Mouse (Mus musculus) hindbrain, embryonic 10.5 days (tissue): ENCODE results near the gene Mark4. TPM values are rescaled to one million over a fixed set of nuclear protein-coding genes. Genes with fewer than 3 reads are reported as not detected.

Experiments
- DNase-seq: peaks from one replicate; pipeline ENCODE4 v3.0.0-alpha.2; 2017; ENCODE audit warnings: low spot score
- H3K27ac ChIP-seq: fragments of 300-500 bp; sonication (generic); 2 replicates; pipeline ENCODE4 v1.5.1; 2016; ENCODE audit warnings: mild to moderate bottlenecking, moderate library complexity
- H3K27me3 ChIP-seq: fragments of 300-500 bp; sonication (generic); 2 replicates; pipeline ENCODE4 v1.6.1; 2016; ENCODE audit warnings: mild to moderate bottlenecking; ENCODE audit not compliant: poor library complexity, insufficient read depth, severe bottlenecking
- H3K36me3 ChIP-seq: fragments of 300-500 bp; sonication (generic); 2 replicates; pipeline ENCODE4 v1.6.1; 2016; ENCODE audit warnings: mild to moderate bottlenecking, moderate library complexity
- H3K4me1 ChIP-seq: fragments of 300-500 bp; sonication (generic); replicated peaks from 2 replicates; pipeline ENCODE4 v1.6.1; 2016; ENCODE audit warnings: mild to moderate bottlenecking
- H3K4me3 ChIP-seq: fragments of 300-500 bp; sonication (generic); 2 replicates; pipeline ENCODE4 v1.5.1; 2016; ENCODE audit warnings: mild to moderate bottlenecking, moderate library complexity
- H3K9me3 ChIP-seq: fragments of 300-500 bp; sonication (generic); 2 replicates; pipeline ENCODE4 v1.6.1; 2016; ENCODE audit warnings: mild to moderate bottlenecking, moderate library complexity
- WGBS: fragments of 180-500 bp; shearing (Covaris S2); methylation state at CpG from one replicate; pipeline ENCODE4 v1.1.7; 2016; 5-methylcytosine and 5-hydroxymethylcytosine counted together
- polyA plus RNA-seq: library from polyadenylated mRNA; unstranded; fragments of >200 nt; fragmentation: Nextera tagmentation; extraction: Ambion mirVana; gene quantifications from 2 replicates; pipeline ENCODE4 v1.2.1, GENCODE M21; 2016

The Mark4 gene
- polyA plus RNA-seq = 9.3 and 13.6 TPM in 2 replicates

- Histone ChIP-seq H3K4me1 (peaks cover 52% of the 10 kb centered on the region), H3K9me3 (no peaks in the 10 kb centered on the region), H3K27ac (peak within 1 kb of the TSS; percentile 94), H3K4me3 (peak within 1 kb of the TSS; percentile 99), H3K27me3 (peaks cover 14% of the 10 kb centered on the region), H3K36me3 (peaks cover 30% of the 10 kb centered on the region)
- WGBS = 2% methylated on average over 42 of the region's 42 CpGs
- peak; percentile 90 for DNase-seq
These were observed at the start of gene Mark4 for GRCm38 (mm10) chr7:19458591-19459111. Gene Mark4, minus strand, starts transcription at chr7:19458821.

- WGBS = 4% methylated on average over 18 of the region's 18 CpGs
- H3K27me3 ChIP-seq = no peaks in the 10 kb centered on the region
- H3K36me3 ChIP-seq = no peaks in the 10 kb centered on the region
- H3K4me3 ChIP-seq = peak overlapping the region; percentile 87
- no peaks in the 10 kb centered on the region for H3K9me3 ChIP-seq
- peak overlapping the region; percentile 95 for H3K27ac ChIP-seq
- no peak for DNase-seq
- peaks cover 43% of the 10 kb centered on the region for H3K4me1 ChIP-seq
These were observed 49.0 kb upstream of the Mark4 start for GRCm38 (mm10) chr7:19507612-19507981.

GRCm38 (mm10) chr7:19506969-19507611, 48.5 kb upstream of the Mark4 start:
- WGBS = under 1% methylated on average over 71 of the region's 71 CpGs
- no peaks in the 10 kb centered on the region for H3K27me3 ChIP-seq
- no peaks in the 10 kb centered on the region for H3K9me3 ChIP-seq
- H3K27ac ChIP-seq = peak overlapping the region; percentile 95
- H3K4me3 ChIP-seq = peak overlapping the region; percentile 87
- peak; percentile 80 for DNase-seq
- peaks cover 43% of the 10 kb centered on the region for H3K4me1 ChIP-seq
- no peaks in the 10 kb centered on the region for H3K36me3 ChIP-seq

GRCm38 (mm10) chr7:19506326-19506725, 47.7 kb upstream of the Mark4 start:
- peak overlapping the region; percentile 87 for H3K4me3 ChIP-seq
- H3K27ac ChIP-seq = no peak overlapping the region
- H3K4me1 ChIP-seq = peaks cover 41% of the 10 kb centered on the region
- no peak for DNase-seq
- no peaks in the 10 kb centered on the region for H3K9me3 ChIP-seq
- no peaks in the 10 kb centered on the region for H3K27me3 ChIP-seq
- H3K36me3 ChIP-seq = no peaks in the 10 kb centered on the region
- 28% methylated on average over 6 of the region's 6 CpGs for WGBS

GRCm38 (mm10) chr7:19503481-19504068, 45.0 kb upstream of the Mark4 start:
- peaks cover 29% of the 10 kb centered on the region for H3K4me1 ChIP-seq
- DNase-seq = peak; percentile 51
- H3K4me3 ChIP-seq = 0 out of 2 replicates have a peak overlapping the region, but pooled peaks have one; percentile 1
- no peaks in the 10 kb centered on the region for H3K27me3 ChIP-seq
- no peaks in the 10 kb centered on the region for H3K36me3 ChIP-seq
- H3K9me3 ChIP-seq = no peaks in the 10 kb centered on the region
- 38% methylated on average over 5 of the region's 5 CpGs for WGBS
- no peak overlapping the region for H3K27ac ChIP-seq

- no peaks in the 10 kb centered on the region for H3K36me3 ChIP-seq
- H3K27ac ChIP-seq = no peak overlapping the region
- no peak for DNase-seq
- no peaks in the 10 kb centered on the region for H3K9me3 ChIP-seq
- H3K27me3 ChIP-seq = no peaks in the 10 kb centered on the region
- peaks cover 16% of the 10 kb centered on the region for H3K4me1 ChIP-seq
- WGBS = 70% methylated on average over 4 of the region's 4 CpGs
- no peak overlapping the region for H3K4me3 ChIP-seq
These were observed 43.0 kb upstream of the Mark4 start for GRCm38 (mm10) chr7:19501658-19502057.

- H3K4me1 ChIP-seq = peaks cover 20% of the 10 kb centered on the region
- no peak overlapping the region for H3K27ac ChIP-seq
- H3K36me3 ChIP-seq = no peaks in the 10 kb centered on the region
- no peak for DNase-seq
- no peaks in the 10 kb centered on the region for H3K27me3 ChIP-seq
- no peaks in the 10 kb centered on the region for H3K9me3 ChIP-seq
- 73% methylated on average over 12 of the region's 12 CpGs for WGBS
- no peak overlapping the region for H3K4me3 ChIP-seq
These were observed 42.1 kb upstream of the Mark4 start for GRCm38 (mm10) chr7:19500420-19501363.

GRCm38 (mm10) chr7:19498326-19498725, 39.7 kb upstream of the Mark4 start:
- Histone ChIP-seq H3K9me3 (0 out of 2 replicates have a peak, but pooled peaks cover 2% of the 10 kb centered on the region), H3K36me3 (no peaks in the 10 kb centered on the region), H3K27ac (no peak overlapping the region), H3K27me3 (peaks cover 16% of the 10 kb centered on the region), H3K4me1 (peaks cover 20% of the 10 kb centered on the region), H3K4me3 (no peak overlapping the region)
- 77% methylated on average over 4 of the region's 4 CpGs for WGBS
- no peak for DNase-seq

- 0 out of 2 replicates have a peak, but pooled peaks cover 2% of the 10 kb centered on the region for H3K9me3 ChIP-seq
These were observed 37.6 kb upstream of the Mark4 start for GRCm38 (mm10) chr7:19496214-19496555.

GRCm38 (mm10) chr7:19495521-19496213, 37.0 kb upstream of the Mark4 start:
- Histone ChIP-seq H3K4me1 (peaks cover 28% of the 10 kb centered on the region), H3K4me3 (no peak overlapping the region), H3K9me3 (0 out of 2 replicates have a peak, but pooled peaks cover 2% of the 10 kb centered on the region), H3K36me3 (no peaks in the 10 kb centered on the region), H3K27ac (no peak overlapping the region), H3K27me3 (peaks cover 43% of the 10 kb centered on the region)
- DNase-seq = peak; percentile 50
- 59% methylated on average over 20 of the region's 20 CpGs for WGBS

More at GRCm38 (mm10) chr7:19496214-19496555, 37.6 kb upstream of the Mark4 start:
- H3K27ac ChIP-seq = no peak overlapping the region
- H3K36me3 ChIP-seq = no peaks in the 10 kb centered on the region
- WGBS = 57% methylated on average over 5 of the region's 5 CpGs
- H3K4me1 ChIP-seq = peaks cover 28% of the 10 kb centered on the region
- no peak for DNase-seq
- H3K4me3 ChIP-seq = no peak overlapping the region
- peaks cover 37% of the 10 kb centered on the region for H3K27me3 ChIP-seq

GRCm38 (mm10) chr7:19494751-19495474, 36.3 kb upstream of the Mark4 start:
- DNase-seq = no peak
- H3K27ac ChIP-seq = no peak overlapping the region
- peaks cover 28% of the 10 kb centered on the region for H3K4me1 ChIP-seq
- H3K9me3 ChIP-seq = 0 out of 2 replicates have a peak, but pooled peaks cover 2% of the 10 kb centered on the region
- WGBS = 86% methylated on average over 25 of the region's 25 CpGs
- no peaks in the 10 kb centered on the region for H3K36me3 ChIP-seq
- no peak overlapping the region for H3K4me3 ChIP-seq
- H3K27me3 ChIP-seq = peaks cover 50% of the 10 kb centered on the region
